Mouse (Mus musculus): ENCODE data around the gene Ifngr2. TPM values are rescaled to one million over a fixed set of nuclear protein-coding genes. Genes with fewer than 3 reads are reported as not detected.

Ifngr2 gene
- polyA plus RNA-seq, 1 experiment = 5.0 TPM

DNA sequence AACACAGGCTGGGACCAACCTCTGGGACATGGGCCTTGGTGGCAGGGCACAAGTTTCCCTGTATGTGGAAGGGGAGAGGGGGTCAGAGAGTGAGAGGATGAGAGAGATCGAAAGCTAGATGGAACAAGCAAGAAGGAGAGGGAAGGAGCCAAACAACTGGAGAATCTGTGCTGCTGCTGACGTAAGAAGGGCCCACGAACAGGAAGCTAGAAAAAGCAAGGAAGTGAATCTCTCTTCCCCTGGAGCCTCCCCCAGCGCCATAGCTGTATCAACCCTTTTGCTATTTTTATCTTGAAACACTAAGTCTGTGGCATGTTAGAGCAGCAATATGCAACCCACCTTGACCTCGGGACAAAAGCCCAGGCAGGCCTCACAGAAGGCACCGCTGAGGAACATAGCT is 8.8 kb upstream of the Ifngr2 start:
- H3K9me3 ChIP-seq (replicated peaks; ENCODE audit: control insufficient read depth, insufficient read depth, low read length, poor library complexity, severe bottlenecking) = no peaks in the 10 kb centered on the region
- H3K27me3 ChIP-seq (ENCODE audit: control insufficient read depth, insufficient read depth, low read length, poor library complexity, severe bottlenecking) = no peaks in the 10 kb centered on the region
- no peak for TF ChIP-seq CTCF (IDR thresholded peaks at IDR 0.05; ENCODE audit: low read depth, low read length)
- TF ChIP-seq EP300 (IDR thresholded peaks at IDR 0.05; ENCODE audit: insufficient read depth, low read depth, low read length) = no peak
- TF ChIP-seq POLR2A (IDR thresholded peaks at IDR 0.05; ENCODE audit: insufficient read depth, low read length) = no peak
- no peak overlapping the region for H3K27ac ChIP-seq (ENCODE audit: insufficient read depth, low read length)
- H3K9ac ChIP-seq (ENCODE audit: low read depth, poor library complexity, severe bottlenecking) = no peak overlapping the region
- H3K36me3 ChIP-seq (ENCODE audit: control insufficient read depth, insufficient read depth, low read length, poor library complexity, severe bottlenecking) = no peaks in the 10 kb centered on the region
- H3K4me3 ChIP-seq (ENCODE audit: low read depth, low read length) = no peak overlapping the region
- no peaks in the 10 kb centered on the region for H3K4me1 ChIP-seq (ENCODE audit: control insufficient read depth, insufficient read depth, low read length)

DNA sequence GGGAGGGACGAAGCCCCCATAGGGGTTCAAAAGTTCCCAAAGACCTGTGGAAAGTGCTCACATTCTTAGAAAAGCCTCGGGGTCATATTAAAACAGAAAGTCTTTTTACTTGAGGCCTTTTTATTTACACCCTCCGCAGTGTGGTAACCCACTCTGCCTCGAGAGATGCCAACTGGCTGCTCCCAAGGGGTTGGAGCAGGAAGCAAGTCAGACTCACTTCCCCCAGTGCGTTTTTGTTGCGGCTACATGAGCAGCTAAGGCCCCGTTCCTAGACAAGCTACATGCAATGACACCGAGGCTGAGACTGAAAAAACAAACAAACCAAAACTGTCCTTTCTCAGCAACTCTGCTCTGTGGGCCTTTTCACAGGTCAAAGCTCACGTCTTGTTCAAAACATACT is 8.4 kb upstream of the Ifngr2 start:
- H3K4me1 ChIP-seq (ENCODE audit: control insufficient read depth, insufficient read depth, low read length) = no peaks in the 10 kb centered on the region
- no peak overlapping the region for H3K27ac ChIP-seq (ENCODE audit: insufficient read depth, low read length)
- no peaks in the 10 kb centered on the region for H3K9me3 ChIP-seq (replicated peaks; ENCODE audit: control insufficient read depth, insufficient read depth, low read length, poor library complexity, severe bottlenecking)
- no peak overlapping the region for H3K4me3 ChIP-seq (ENCODE audit: low read depth, low read length)
- no peaks in the 10 kb centered on the region for H3K36me3 ChIP-seq (ENCODE audit: control insufficient read depth, insufficient read depth, low read length, poor library complexity, severe bottlenecking)
- no peaks in the 10 kb centered on the region for H3K27me3 ChIP-seq (ENCODE audit: control insufficient read depth, insufficient read depth, low read length, poor library complexity, severe bottlenecking)
- TF ChIP-seq CTCF (IDR thresholded peaks at IDR 0.05; ENCODE audit: low read depth, low read length) (no peak), POLR2A (IDR thresholded peaks at IDR 0.05; ENCODE audit: insufficient read depth, low read length) (no peak), EP300 (IDR thresholded peaks at IDR 0.05; ENCODE audit: insufficient read depth, low read depth, low read length) (no peak)
- no peak overlapping the region for H3K9ac ChIP-seq (ENCODE audit: low read depth, poor library complexity, severe bottlenecking)

DNA sequence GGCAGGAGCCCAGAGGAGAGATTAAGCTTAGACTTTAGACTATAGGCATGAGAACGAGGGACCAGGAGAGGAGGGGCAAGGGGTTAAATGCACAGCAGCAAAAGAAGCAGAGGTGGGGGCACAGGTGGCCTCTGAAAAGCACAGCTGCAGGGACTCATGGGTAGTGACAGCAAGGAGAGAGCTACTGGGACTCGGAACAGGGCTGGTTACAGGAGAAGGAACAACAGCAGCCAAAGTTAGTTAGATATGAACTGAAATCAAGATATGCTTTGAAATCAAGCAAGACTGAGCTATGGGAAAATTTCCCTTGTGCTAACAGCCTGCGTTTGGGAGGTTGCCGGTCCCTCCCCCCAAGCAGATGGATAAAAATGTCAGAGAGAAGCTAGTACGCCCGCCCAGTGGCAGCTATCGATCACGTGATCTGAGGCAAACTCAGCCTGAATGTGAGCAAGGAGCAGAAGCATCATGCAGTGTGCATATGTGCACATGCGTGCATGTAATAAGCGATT is 5.2 kb upstream of the Ifngr2 start:
- Histone ChIP-seq H3K4me3 (ENCODE audit: low read depth, low read length) (no peak overlapping the region), H3K27ac (ENCODE audit: insufficient read depth, low read length) (no peak overlapping the region), H3K9ac (ENCODE audit: low read depth, poor library complexity, severe bottlenecking) (no peak overlapping the region), H3K4me1 (ENCODE audit: control insufficient read depth, insufficient read depth, low read length) (no peaks in the 10 kb centered on the region), H3K9me3 (replicated peaks; ENCODE audit: control insufficient read depth, insufficient read depth, low read length, poor library complexity, severe bottlenecking) (no peaks in the 10 kb centered on the region), H3K27me3 (ENCODE audit: control insufficient read depth, insufficient read depth, low read length, poor library complexity, severe bottlenecking) (no peaks in the 10 kb centered on the region), H3K36me3 (ENCODE audit: control insufficient read depth, insufficient read depth, low read length, poor library complexity, severe bottlenecking) (no peaks in the 10 kb centered on the region)
- TF ChIP-seq CTCF (IDR thresholded peaks at IDR 0.05; ENCODE audit: low read depth, low read length) = no peak
- no peak for TF ChIP-seq POLR2A (IDR thresholded peaks at IDR 0.05; ENCODE audit: insufficient read depth, low read length)
- no peak for TF ChIP-seq EP300 (IDR thresholded peaks at IDR 0.05; ENCODE audit: insufficient read depth, low read depth, low read length)

DNA sequence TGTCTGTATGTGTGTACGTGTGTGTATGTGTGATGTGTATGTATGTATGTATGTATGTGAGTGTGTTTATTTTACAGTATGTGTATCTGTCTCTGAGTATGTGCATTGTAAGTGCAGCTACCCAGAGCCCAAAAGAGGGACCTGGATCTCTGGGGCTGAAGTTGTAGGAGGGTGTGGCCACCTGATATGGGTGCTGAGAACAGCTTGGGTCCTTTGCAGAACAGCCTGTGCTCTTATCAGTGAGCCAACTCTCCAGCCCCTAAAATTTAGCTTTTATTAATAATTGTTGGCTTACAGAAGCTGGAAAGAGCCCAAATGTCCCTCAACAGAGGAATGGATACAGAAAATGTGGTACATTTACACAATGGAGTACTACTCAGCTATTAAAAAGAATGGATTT is 3.3 kb upstream of the Ifngr2 start:
- no peak overlapping the region for H3K27ac ChIP-seq (ENCODE audit: insufficient read depth, low read length)
- no peak overlapping the region for H3K9ac ChIP-seq (ENCODE audit: low read depth, poor library complexity, severe bottlenecking)

DNA sequence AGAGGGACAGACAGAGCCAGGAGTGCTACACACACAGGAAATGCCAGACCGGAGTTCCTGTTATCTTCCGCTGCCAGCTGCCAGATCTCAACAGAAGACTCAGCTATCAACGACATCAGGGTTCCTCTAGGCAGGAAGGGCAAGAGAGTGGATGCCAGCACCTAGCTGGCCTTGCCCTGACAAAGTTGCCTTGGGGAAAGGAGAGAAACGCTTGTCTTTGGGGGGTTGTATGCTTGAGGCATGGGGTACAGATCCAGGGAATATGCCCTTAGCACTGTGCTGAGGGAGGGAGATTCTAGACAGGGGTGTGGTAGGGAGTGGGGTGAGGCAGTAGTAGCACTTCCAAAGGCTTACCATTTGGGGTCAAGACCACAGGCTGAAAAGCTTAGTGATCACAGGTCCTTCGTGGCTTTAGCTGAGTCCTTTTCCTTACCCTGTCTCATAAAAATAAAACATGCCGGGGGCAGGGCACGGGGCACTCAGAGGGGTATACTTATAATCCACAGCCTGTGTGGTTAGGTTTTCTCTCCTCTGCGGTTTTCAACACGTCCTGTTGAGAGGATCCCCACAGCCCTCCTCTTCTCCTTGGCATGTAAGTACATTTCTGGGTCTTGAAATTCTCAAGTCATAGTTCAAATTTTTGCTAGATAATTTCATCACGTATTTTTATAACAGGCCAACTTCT is 1.1 kb upstream of the Ifngr2 start:
- no peaks in the 10 kb centered on the region for H3K36me3 ChIP-seq (ENCODE audit: control insufficient read depth, insufficient read depth, low read length, poor library complexity, severe bottlenecking)
- H3K4me1 ChIP-seq (ENCODE audit: control insufficient read depth, insufficient read depth, low read length) = no peaks in the 10 kb centered on the region
- H3K27ac ChIP-seq (ENCODE audit: insufficient read depth, low read length) = no peak overlapping the region
- no peaks in the 10 kb centered on the region for H3K9me3 ChIP-seq (replicated peaks; ENCODE audit: control insufficient read depth, insufficient read depth, low read length, poor library complexity, severe bottlenecking)
- no peak overlapping the region for H3K9ac ChIP-seq (ENCODE audit: low read depth, poor library complexity, severe bottlenecking)
- H3K4me3 ChIP-seq (ENCODE audit: low read depth, low read length) = no peak overlapping the region
- H3K27me3 ChIP-seq (ENCODE audit: control insufficient read depth, insufficient read depth, low read length, poor library complexity, severe bottlenecking) = no peaks in the 10 kb centered on the region
- no peak for TF ChIP-seq CTCF (IDR thresholded peaks at IDR 0.05; ENCODE audit: low read depth, low read length)
- no peak for TF ChIP-seq EP300 (IDR thresholded peaks at IDR 0.05; ENCODE audit: insufficient read depth, low read depth, low read length)
- no peak for TF ChIP-seq POLR2A (IDR thresholded peaks at IDR 0.05; ENCODE audit: insufficient read depth, low read length)

More for the DNA sequence above, 3.3 kb upstream of the Ifngr2 start:
- Histone ChIP-seq H3K4me1 (ENCODE audit: control insufficient read depth, insufficient read depth, low read length) (no peaks in the 10 kb centered on the region), H3K4me3 (ENCODE audit: low read depth, low read length) (no peak overlapping the region), H3K27me3 (ENCODE audit: control insufficient read depth, insufficient read depth, low read length, poor library complexity, severe bottlenecking) (no peaks in the 10 kb centered on the region), H3K36me3 (ENCODE audit: control insufficient read depth, insufficient read depth, low read length, poor library complexity, severe bottlenecking) (no peaks in the 10 kb centered on the region), H3K9me3 (replicated peaks; ENCODE audit: control insufficient read depth, insufficient read depth, low read length, poor library complexity, severe bottlenecking) (no peaks in the 10 kb centered on the region)
- no peak for TF ChIP-seq EP300 (IDR thresholded peaks at IDR 0.05; ENCODE audit: insufficient read depth, low read depth, low read length)
- no peak for TF ChIP-seq CTCF (IDR thresholded peaks at IDR 0.05; ENCODE audit: low read depth, low read length)
- TF ChIP-seq POLR2A (IDR thresholded peaks at IDR 0.05; ENCODE audit: insufficient read depth, low read length) = no peak

DNA sequence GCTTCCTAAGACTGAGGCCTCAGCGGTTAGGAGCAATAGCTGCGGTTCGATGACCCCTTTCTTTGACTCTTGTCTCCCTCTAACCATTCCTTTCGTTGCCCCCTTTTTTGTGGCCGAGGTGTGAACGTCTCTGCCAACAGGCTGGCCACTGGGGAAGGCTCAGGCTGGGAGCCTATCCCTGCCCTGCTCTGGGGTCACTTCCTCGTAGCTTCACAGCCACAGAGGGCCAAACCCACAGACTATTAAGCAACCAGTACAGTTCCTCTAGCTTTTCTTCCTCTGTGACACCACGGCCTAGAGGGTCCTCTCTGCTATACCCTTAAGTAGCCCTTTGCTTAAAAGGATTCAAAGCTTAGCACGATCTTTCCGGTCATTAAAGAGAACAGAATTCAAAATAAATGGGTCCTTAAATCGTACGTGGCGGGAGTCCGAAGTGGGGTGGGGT is 459 bp upstream of the Ifngr2 start:
- Histone ChIP-seq H3K4me3 (ENCODE audit: low read depth, low read length) (peak overlapping the region; percentile 42), H3K9ac (ENCODE audit: low read depth, poor library complexity, severe bottlenecking) (peak overlapping the region; percentile 85), H3K9me3 (replicated peaks; ENCODE audit: control insufficient read depth, insufficient read depth, low read length, poor library complexity, severe bottlenecking) (no peaks in the 10 kb centered on the region), H3K27ac (ENCODE audit: insufficient read depth, low read length) (no peak overlapping the region), H3K27me3 (ENCODE audit: control insufficient read depth, insufficient read depth, low read length, poor library complexity, severe bottlenecking) (no peaks in the 10 kb centered on the region), H3K36me3 (ENCODE audit: control insufficient read depth, insufficient read depth, low read length, poor library complexity, severe bottlenecking) (no peaks in the 10 kb centered on the region), H3K4me1 (ENCODE audit: control insufficient read depth, insufficient read depth, low read length) (no peaks in the 10 kb centered on the region)
- no peak for TF ChIP-seq CTCF (IDR thresholded peaks at IDR 0.05; ENCODE audit: low read depth, low read length)
- no peak for TF ChIP-seq EP300 (IDR thresholded peaks at IDR 0.05; ENCODE audit: insufficient read depth, low read depth, low read length)
